Mouse (Mus musculus) embryonic stem cell, embryonic (primary cell): ENCODE measurements around the gene Trim65.

Source experiments
- CTCF ChIA-PET, 4 experiments: fragments of 300-600 bp in 2 of 4; fragments of 350-600 bp in 2 of 4; sonication (Branson Sonifier 250); formaldehyde crosslinking; loops; one replicate each; lab custom pipeline; 2022; ENCODE audit warnings: inconsistent platforms in 2 of 4; lab: Charles Lee
- POLR2A ChIA-PET, 4 experiments: fragments of 300-600 bp in 2 of 4; fragments of 350-600 bp in 2 of 4; sonication (Branson Sonifier 250); formaldehyde crosslinking; loops; one replicate each; lab custom pipeline; 2022; ENCODE audit warnings: antibody characterized with exemption in 4 of 4, inconsistent platforms in 1 of 4; lab: Charles Lee

The Trim65 gene

GRCm38 (mm10) chr11:116129091-116129790 lies 1.7 kb downstream of the Trim65 start:
- POLR2A ChIA-PET: interaction anchor here (0.5 to 8.1 kb wide), 14 partner anchors 9 to 889 kb away, joined by 3 to 43 read pairs (median 4); partner anchors contain the start of gene Mrpl38 (in 3 of the 4)
- CTCF ChIA-PET: interaction anchor here in 3 of 4 experiments (0.6 to 2.0 kb wide), 12 partner anchors 9 to 209 kb away, joined by 3 to 8 read pairs (median 3); partner anchors contain the start of gene Mrpl38 (in 3 of the 3)

- ChIA-PET POLR2A (interaction anchor here in 3 of 4 experiments (0.5 to 8.1 kb wide), 15 partner anchors 10 to 483 kb away, joined by 3 to 43 read pairs (median 4); partner anchors contain the start of genes Mrpl38 (in 2 of the 3) and Evpl (in 1 of the 3)), CTCF (interaction anchor here in 3 of 4 experiments (0.6 to 2.6 kb wide), 6 partner anchors 10 to 521 kb away, joined by 3 to 9 read pairs (median 5); partner anchors contain the start of gene Mrpl38 (in 3 of the 3))
Observed at GRCm38 (mm10) chr11:116127986-116128385, 2.9 kb downstream of the Trim65 start.

- CTCF ChIA-PET: interaction anchor here in 3 of 4 experiments (0.5 to 2.6 kb wide), 7 partner anchors 10 to 520 kb away, joined by 3 to 9 read pairs (median 5); partner anchors contain the start of gene Mrpl38 (in 3 of the 3)
- POLR2A ChIA-PET: interaction anchor here in 3 of 4 experiments (0.5 to 8.1 kb wide), 25 partner anchors 9 to 484 kb away, joined by 3 to 43 read pairs (median 4); partner anchors contain the start of genes Mrpl38 (in 2 of the 3), Evpl (in 1 of the 3) and Galr2 (in 1 of the 3)
Observed at GRCm38 (mm10) chr11:116127156-116127980, 3.6 kb downstream of the Trim65 start, which contains the start of gene Trim47. Trim47 (minus strand) TSS chr11:116127210.

- CTCF ChIA-PET: interaction anchor here in 1 of 4 experiments (2.2 to 2.6 kb wide), 2 partner anchors 9 to 14 kb away, joined by 8 to 9 read pairs; no protein-coding TSS in a partner anchor
- POLR2A ChIA-PET: interaction anchor here in 3 of 4 experiments (0.6 to 5.8 kb wide), 14 partner anchors 8 to 250 kb away, joined by 3 to 27 read pairs (median 4); partner anchors contain the start of genes Mrpl38 (in 2 of the 3) and Evpl (in 1 of the 3)
Observed at GRCm38 (mm10) chr11:116126261-116126660, 4.7 kb downstream of the Trim65 start.

- POLR2A ChIA-PET: interaction anchor here in 3 of 4 experiments (0.6 to 1.6 kb wide), 10 partner anchors 12 to 717 kb away, joined by 3 to 6 read pairs (median 3); no protein-coding TSS in a partner anchor
- CTCF ChIA-PET: interaction anchor here in 3 of 4 experiments (0.7 to 0.9 kb wide), 3 partner anchors 138 to 225 kb away, joined by 3 to 4 read pairs (median 3); no protein-coding TSS in a partner anchor
Observed at GRCm38 (mm10) chr11:116121731-116122245, 9.1 kb downstream of the Trim65 start.

DNA sequence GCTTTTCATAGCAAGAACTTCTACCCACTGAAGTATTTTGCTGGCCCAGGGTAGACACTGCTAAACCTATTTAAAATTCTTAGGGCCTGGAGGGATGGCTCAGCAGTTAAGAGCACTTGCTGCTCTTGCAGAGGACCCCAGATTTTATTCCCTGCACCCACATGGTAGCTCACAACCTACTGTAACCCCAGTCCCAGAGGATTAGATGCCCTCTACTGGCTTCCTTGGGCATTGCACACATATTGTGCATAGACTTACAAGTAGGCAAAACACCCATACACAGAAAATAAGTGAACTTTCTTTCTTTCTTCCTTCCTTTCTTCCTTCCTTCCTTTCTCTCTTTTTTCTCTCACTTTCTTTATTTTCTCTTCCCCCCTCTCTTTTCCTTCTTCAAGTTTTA lies 13.1 kb downstream of the Trim65 start:
- POLR2A ChIA-PET: interaction anchor here in 3 of 4 experiments (0.6 to 5.6 kb wide), 12 partner anchors 9 to 209 kb away, joined by 3 to 43 read pairs (median 5); partner anchors contain the start of genes Mrpl38 (in 2 of the 3), Trim47 (in 2 of the 3) and Trim65 (in 2 of the 3)
- CTCF ChIA-PET: interaction anchor here (0.6 to 2.5 kb wide), 22 partner anchors 9 to 1274 kb away, joined by 3 to 12 read pairs (median 4); partner anchors contain the start of genes Mrpl38 (in 2 of the 4) and Trim47 (in 1 of the 4)

DNA sequence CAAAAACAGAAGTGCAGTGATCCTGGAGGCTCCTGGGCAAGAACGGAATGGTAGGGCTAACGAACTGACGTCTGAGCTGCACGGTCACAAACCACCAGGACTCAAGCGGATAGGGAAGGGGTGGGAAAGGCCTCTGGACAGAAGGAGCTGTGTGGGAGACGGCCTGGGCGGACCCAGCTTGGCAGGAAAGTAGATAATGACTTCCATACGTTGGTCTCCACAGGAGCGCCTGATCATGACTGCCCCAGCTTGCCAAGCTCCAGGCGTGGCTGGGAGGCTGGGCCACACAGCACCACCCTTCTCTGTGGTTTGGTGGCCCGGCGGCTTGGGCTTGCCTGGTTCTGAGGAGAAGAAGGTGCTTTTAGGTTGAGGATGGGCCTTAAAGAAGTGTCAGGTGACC lies 13.7 kb downstream of the Trim65 start:
- ChIA-PET POLR2A (interaction anchor here in 3 of 4 experiments (0.5 to 5.6 kb wide), 11 partner anchors 10 to 600 kb away, joined by 3 to 43 read pairs (median 5); partner anchors contain the start of genes Trim47 (in 2 of the 3), Trim65 (in 2 of the 3), Mrpl38 (in 1 of the 3) and Ubald2 (in 1 of the 3)), CTCF (interaction anchor here (0.6 to 2.5 kb wide), 23 partner anchors 8 to 1274 kb away, joined by 3 to 12 read pairs (median 4); partner anchors contain the start of genes Mrpl38 (in 2 of the 4) and Trim47 (in 1 of the 4))

DNA sequence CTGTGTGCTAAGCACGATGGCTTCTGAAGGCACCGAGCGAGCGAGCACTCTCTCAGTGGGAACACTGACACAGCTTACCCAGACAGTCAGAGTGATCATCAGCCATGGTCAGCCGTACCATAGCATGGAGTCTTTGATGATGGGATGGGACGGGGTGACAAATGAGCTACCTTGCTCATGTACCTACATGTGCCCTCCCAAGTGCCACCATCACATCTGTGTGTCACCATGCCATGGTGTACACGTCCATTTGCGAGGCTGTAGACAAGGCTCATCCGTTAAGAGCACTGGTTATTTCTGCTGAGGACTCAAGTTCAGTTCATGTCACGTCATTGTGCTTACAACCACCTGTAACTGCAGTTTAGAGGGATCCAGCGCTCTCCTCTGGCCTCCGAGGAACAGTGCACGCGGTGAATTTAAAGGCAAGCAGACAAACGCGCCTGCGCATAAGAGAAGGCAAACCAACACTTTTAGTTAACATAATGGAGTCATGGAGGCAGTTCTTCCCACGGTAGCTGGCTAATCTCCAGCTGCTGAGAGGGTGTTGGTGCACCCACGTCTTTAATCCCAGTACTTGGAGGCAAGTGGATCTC lies 19.2 kb downstream of the Trim65 start:
- ChIA-PET POLR2A (interaction anchor here in 3 of 4 experiments (0.6 to 2.8 kb wide), 16 partner anchors 8 to 499 kb away, joined by 3 to 15 read pairs (median 4); partner anchors contain the start of gene Mrpl38 (in 2 of the 3)), CTCF (interaction anchor here (0.5 to 2.7 kb wide), 23 partner anchors 8 to 543 kb away, joined by 3 to 10 read pairs (median 3); partner anchors contain the start of genes Mrpl38 (in 1 of the 4) and Trim47 (in 1 of the 4))

GRCm38 (mm10) chr11:116111067-116111466 lies 19.9 kb downstream of the Trim65 start:
- POLR2A ChIA-PET: interaction anchor here in 2 of 4 experiments (1.2 to 2.8 kb wide), 9 partner anchors 8 to 105 kb away, joined by 3 to 15 read pairs (median 6); partner anchors contain the start of gene Mrpl38 (in 2 of the 2)
- CTCF ChIA-PET: interaction anchor here (0.6 to 2.7 kb wide), 18 partner anchors 9 to 251 kb away, joined by 3 to 10 read pairs (median 4); partner anchors contain the start of gene Trim47 (in 1 of the 4)

DNA sequence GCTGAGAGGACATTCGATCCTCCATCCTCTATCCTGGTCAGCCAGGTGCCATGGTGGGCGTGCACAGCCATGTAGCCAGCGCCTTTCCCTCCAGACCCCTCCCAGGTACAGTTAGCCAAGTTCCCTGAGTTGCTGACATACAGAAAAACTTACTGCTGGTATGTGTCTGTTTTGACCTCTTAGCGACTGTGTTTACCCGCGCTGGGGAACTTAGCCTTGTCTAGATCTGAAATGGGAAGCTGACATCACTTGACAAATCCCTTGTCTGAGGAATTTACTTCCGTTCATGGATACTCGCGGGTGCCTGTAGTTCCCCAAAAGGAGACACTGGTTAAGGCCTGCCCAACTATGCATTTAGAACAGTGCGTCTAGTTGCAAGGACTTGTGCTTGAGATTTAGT lies 20.4 kb downstream of the Trim65 start:
- POLR2A ChIA-PET: interaction anchor here in 2 of 4 experiments (0.5 to 3.2 kb wide), 10 partner anchors 8 to 645 kb away, joined by 3 to 18 read pairs (median 8); partner anchors contain the start of gene Mrpl38 (in 2 of the 2)
- CTCF ChIA-PET: interaction anchor here in 3 of 4 experiments (0.7 to 2.7 kb wide), 20 partner anchors 8 to 251 kb away, joined by 3 to 8 read pairs (median 4); partner anchors contain the start of gene Trim47 (in 1 of the 3)

- POLR2A ChIA-PET: interaction anchor here in 2 of 4 experiments (0.5 to 4.2 kb wide), 8 partner anchors 10 to 645 kb away, joined by 3 to 44 read pairs (median 4); partner anchors contain the start of genes Exoc7 (in 1 of the 2) and Mrpl38 (in 1 of the 2)
- CTCF ChIA-PET: interaction anchor here in 3 of 4 experiments (0.6 to 2.0 kb wide), 7 partner anchors 10 to 250 kb away, joined by 3 to 6 read pairs (median 4); no protein-coding TSS in a partner anchor
Observed at GRCm38 (mm10) chr11:116110131-116110530, 20.8 kb downstream of the Trim65 start.

DNA sequence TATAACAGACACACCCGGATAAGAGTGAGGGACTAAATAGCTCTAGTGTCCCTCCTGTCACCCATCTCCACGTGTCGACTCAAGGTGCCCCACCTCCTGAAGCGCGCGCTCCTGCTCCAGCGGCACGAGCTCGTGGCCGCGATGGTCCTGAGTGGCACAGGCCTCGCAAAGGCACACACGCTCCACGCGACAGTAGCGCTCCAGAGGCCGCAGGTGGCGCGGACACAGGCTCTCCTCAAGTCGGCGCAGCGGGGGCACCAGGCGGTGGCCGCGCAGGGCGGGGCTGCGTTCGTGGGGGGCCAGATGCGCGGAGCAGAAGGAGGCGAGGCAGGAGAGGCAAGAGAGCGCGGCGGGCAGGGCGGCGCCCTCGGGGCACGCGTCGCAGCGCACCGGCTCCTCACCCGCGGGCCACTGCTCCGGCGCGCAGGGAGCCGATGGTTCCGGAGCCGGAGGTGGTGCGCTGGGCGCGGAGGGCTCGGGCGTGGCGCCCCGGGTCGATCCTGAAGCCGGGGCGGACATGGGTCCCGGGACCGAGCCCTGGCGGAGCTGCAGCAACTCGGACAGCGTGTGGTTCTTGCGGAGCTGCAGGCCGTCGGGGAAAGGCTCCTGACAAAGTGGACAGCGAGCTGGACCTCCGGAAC lies 21.4 kb downstream of the Trim65 start:
- ChIA-PET CTCF (interaction anchor here (0.6 to 2.1 kb wide), 13 partner anchors 8 to 387 kb away, joined by 3 to 6 read pairs (median 3); partner anchors contain the start of gene Mrpl38 (in 1 of the 4)), POLR2A (interaction anchor here in 2 of 4 experiments (0.5 to 4.2 kb wide), 17 partner anchors 9 to 471 kb away, joined by 3 to 44 read pairs (median 3); partner anchors contain the start of genes Exoc7 (in 1 of the 2), Mrpl38 (in 1 of the 2) and Trim47 (in 1 of the 2))

DNA sequence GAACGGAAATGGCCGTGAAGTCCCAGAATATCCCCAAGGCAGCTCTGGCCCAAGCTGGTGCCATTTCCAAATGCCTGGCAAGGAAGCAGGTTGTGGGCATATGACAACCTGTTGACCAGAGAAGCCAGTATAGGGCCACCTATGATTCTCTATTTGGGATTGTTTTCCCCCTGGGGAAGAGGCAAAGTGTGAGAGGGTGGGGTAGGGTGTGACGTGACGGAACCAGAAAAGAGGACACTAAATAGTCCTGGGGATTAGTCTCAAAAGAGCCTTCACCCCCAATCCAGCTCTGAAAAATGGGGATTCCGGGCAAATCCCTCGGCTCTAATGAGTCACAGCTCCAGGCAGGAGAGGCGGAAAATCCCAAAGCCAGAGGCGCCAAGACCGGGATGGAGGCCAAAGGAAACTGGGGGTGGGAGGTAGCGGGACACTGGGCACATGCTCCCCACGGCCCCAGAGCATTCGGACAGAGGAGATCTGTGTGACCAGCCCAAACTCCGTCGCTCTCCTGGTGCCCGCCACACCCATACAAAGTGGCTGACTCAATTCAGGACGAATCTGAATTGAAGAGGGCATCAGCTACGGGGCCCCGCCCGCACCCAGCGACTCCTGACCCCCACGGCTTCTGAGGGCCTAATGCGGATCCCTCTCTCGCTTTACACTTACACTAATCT lies 22.3 kb downstream of the Trim65 start:
- CTCF ChIA-PET: interaction anchor here in 2 of 4 experiments (0.6 to 2.1 kb wide), 14 partner anchors 9 to 425 kb away, joined by 3 to 6 read pairs (median 3); partner anchors contain the start of genes Mrpl38 (in 1 of the 2), Trim47 (in 1 of the 2) and Trim65 (in 1 of the 2)
- POLR2A ChIA-PET: interaction anchor here in 3 of 4 experiments (0.5 to 4.2 kb wide), 26 partner anchors 8 to 1585 kb away, joined by 3 to 44 read pairs (median 3); partner anchors contain the start of genes Galk1 (in 1 of the 3), Mrpl38 (in 1 of the 3) and Trim47 (in 1 of the 3)

DNA sequence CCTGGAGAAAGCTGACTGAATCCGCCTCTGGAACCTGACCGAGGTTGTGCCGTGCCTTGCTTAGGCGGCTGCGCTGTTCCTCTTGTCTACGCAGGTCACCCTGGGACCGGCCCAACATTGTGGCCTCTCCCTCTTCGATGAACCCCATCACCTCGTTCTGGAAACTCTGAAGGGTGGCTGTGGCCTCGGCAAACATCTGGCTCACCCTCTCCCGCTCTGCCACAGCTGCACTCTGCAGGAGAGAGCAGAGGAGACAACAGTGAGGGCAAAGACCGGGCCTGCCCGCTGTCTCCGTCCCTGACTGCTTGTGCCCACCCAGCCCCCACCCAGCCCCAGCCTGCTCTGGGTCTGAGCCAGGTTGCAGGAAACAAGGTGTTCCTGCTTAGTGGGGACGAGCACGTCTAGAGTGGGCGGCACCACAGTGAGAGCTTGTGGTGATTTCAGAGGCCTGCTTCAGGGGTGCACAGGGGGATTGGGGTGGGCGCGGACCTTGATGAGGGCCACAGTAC lies 23.1 kb downstream of the Trim65 start:
- POLR2A ChIA-PET: interaction anchor here in 3 of 4 experiments (0.5 to 4.2 kb wide), 25 partner anchors 10 to 516 kb away, joined by 3 to 44 read pairs (median 4); partner anchors contain the start of genes Mrpl38 (in 2 of the 3), Caskin2 (in 1 of the 3), Trim47 (in 1 of the 3) and Unk (in 1 of the 3)
- CTCF ChIA-PET: interaction anchor here in 2 of 4 experiments (0.5 to 2.1 kb wide), 11 partner anchors 10 to 426 kb away, joined by 3 to 10 read pairs (median 3); partner anchors contain the start of genes Mrpl38 (in 1 of the 2) and Trim65 (in 1 of the 2)
